25 mouse cellular contexts compared by ENCODE assay signal in genomic region chr3:142256371-142256770, GRCm38 (mm10).
"Had no signal": no experiment of that assay in that cellular context is flagged by ENCODE, and none has a peak within 500 bp of the region (broad histone marks: within the 10 kb centered on the region; RNA-seq: fewer than 3 reads in every experiment).

No protein-coding gene starts in this region.

- H3K27me3 ChIP-seq: liver, embryonic 12.5 days; liver, embryonic 15.5 days; lung, embryonic 15.5 days; megakaryocyte, embryonic 14.5 days; midbrain, embryonic 13.5 days; neural tube, embryonic 13.5 days; stomach, embryonic 15.5 days had no signal

- H3K9ac ChIP-seq: limb, embryonic 13.5 days; liver, embryonic 12.5 days; liver, embryonic 15.5 days; lung, embryonic 15.5 days; midbrain, embryonic 13.5 days; neural tube, embryonic 13.5 days; stomach, embryonic 15.5 days had no signal

- DNase-seq: kidney, adult 8-10 months; kidney, postnatal 10 days; kidney, postnatal 36 days; layer of hippocampus, postnatal 36 days; liver; lung, adult 18-20 months; lung, postnatal 10 days; lung, postnatal 36 days; right cerebral cortex, adult 18-20 months; right cerebral cortex, postnatal 14 days; right cerebral cortex, postnatal 4 days; spleen, adult 18-20 months; thymus, postnatal 25 days had no signal

- ATAC-seq: liver, embryonic 12.5 days; midbrain, embryonic 13.5 days; midbrain, embryonic 16.5 days had no signal

- H3K27ac ChIP-seq: left cerebral cortex, adult 2 months; limb, embryonic 13.5 days; liver, embryonic 12.5 days; liver, embryonic 15.5 days; lung, embryonic 15.5 days; midbrain, embryonic 10.5 days; midbrain, embryonic 13.5 days; neural tube, embryonic 13.5 days; stomach, embryonic 15.5 days had no signal

- H3K4me3 ChIP-seq: left cerebral cortex, adult 2 months; limb, embryonic 13.5 days; liver, embryonic 12.5 days; liver, embryonic 15.5 days; lung, embryonic 15.5 days; megakaryocyte, embryonic 14.5 days; midbrain, embryonic 10.5 days; midbrain, embryonic 13.5 days; myocyte; neural tube, embryonic 13.5 days; stomach, embryonic 15.5 days had no signal

- H3K9me3 ChIP-seq: limb, embryonic 13.5 days; liver, embryonic 12.5 days; liver, embryonic 15.5 days; lung, embryonic 15.5 days; megakaryocyte, embryonic 14.5 days; midbrain, embryonic 10.5 days; midbrain, embryonic 13.5 days; neural tube, embryonic 13.5 days; stomach, embryonic 15.5 days had no signal

- H3K36me3 ChIP-seq: limb, embryonic 13.5 days; liver, embryonic 15.5 days; lung, embryonic 15.5 days; midbrain, embryonic 10.5 days; midbrain, embryonic 13.5 days; neural tube, embryonic 13.5 days; stomach, embryonic 15.5 days had no signal

- H3K4me2 ChIP-seq: limb, embryonic 13.5 days; liver, embryonic 12.5 days; liver, embryonic 15.5 days; lung, embryonic 15.5 days; midbrain, embryonic 13.5 days; neural tube, embryonic 13.5 days; stomach, embryonic 15.5 days had no signal

- H3K4me1 ChIP-seq: liver, embryonic 12.5 days; liver, embryonic 15.5 days; lung, embryonic 15.5 days; megakaryocyte, embryonic 14.5 days; midbrain, embryonic 10.5 days; midbrain, embryonic 13.5 days; neural tube, embryonic 13.5 days; stomach, embryonic 15.5 days had no signal
